Mouse (Mus musculus) cerebellum, postnatal 14 days (tissue): ENCODE data around the gene Srpr.

Source experiments
- DNase-seq, 2 experiments: peaks; one replicate each; pipeline ENCODE4 v3.0.0; 2021; ENCODE audit warnings: mixed read lengths in 2 of 2

Gene Srpr

DNA sequence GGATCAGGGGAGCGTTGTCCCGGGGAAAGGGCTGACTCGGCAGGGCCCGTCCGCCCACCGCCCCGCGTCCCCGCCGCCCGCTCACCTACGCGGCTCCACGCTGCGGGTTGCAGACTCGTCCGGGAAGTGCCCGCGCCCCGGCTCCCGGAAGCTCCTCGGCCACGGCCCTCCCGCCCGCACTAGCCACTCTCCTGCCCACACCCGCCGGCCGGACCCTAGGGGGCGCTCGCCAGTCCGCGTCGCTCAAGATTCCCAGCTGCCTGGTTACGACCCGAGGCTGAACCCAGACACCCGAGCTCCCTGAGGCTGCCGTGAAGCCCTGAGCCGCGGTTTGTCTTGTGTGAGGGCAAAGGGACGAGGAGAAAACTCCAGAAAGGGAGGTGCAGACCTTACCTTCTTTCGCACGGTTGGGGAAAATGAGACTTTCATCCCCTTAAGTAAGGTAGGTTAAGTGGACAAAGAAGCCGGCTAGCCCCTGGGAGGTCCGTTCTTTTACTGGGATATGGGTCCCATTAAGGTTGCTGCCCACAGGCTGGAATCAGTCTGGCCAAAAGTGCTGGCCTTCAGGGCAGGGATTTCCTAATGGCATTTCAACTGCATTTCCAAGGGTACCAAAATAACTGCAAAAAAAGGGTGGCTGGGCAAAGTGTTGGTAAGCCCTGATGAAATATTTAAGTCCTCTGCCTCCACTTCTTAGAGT is at the start of gene Srpr, which contains the start of gene Tirap:
Gene Srpr (plus strand): TSS at position 404 of the 700 bp plus-strand sequence.
Gene Tirap (minus strand): TSS at position 520 of the 700 bp plus-strand sequence.
- DNase-seq: peak; percentile 93 to 96

DNA sequence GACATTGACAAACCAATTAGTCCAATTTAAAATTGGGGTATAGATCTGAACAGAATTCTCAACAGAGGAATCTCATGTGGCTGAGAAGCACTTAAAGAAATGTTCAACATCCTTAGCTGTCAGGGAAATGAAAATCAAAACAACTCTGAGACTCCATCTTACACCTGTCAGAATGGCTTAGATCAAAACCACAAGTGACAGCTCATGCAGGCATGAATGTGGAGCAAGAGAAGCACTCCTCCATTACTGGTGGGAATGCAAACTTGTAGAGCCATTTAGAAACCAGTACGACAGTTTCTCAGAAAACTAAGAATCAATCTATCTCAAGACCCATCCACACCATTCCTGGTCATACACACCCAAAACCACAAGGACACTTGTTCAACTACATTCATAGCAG is 47.1 kb upstream of the Srpr start:
- no peak for DNase-seq

DNA sequence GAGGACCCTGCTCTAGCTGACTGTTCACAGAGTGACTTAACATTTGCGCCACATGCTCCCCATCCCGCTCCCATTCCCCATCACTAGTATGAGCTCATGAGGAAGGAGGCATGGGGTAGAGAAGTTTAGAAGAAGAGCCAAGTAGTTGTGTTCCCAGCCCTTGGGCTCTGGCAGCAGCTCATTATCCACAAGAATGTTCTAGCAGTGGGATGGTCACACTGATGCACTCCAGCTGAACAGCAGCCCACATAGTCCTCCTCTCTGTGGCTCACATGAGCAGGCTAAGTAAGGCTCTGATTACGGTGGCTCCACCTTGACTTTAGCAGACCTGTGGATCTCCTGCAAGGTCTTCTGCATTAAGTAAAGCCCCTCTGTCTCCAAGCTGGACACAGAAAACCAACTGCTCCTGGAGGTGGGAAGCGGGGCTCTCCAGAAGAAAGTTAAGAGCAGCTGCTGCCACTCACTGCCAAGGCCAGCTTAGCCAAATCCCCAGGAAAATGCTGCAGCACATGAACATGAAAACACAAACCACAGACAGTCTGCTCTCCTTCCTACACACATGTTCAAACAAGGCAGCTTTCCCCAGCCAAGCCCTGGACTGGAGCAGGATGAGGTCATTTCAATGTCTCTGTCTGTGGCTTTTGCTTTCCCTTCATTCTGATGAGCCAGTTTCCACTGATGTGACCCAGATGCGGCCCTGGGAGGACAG is 43.8 kb upstream of the Srpr start:
- no peak for DNase-seq

DNA sequence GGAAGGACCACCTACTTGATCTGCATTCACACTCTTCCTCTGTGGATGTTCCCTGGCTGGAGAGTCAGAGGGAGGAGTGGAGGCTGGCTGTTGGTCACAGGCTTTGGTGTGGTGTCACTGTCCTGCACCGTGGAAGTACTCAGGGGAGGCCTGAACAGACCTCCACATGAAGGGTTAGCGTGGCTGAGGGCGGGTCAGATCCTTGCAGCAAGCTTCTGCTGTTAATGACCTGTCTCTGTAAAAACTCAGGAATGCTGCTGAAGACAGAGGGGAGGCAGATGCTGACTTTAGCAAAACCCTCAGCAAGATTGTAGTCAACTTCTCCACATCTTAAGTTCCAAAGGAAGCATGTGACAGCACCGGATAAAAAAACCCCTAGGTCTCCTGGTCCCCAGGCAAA is 43.1 kb upstream of the Srpr start:
- DNase-seq: no peak

DNA sequence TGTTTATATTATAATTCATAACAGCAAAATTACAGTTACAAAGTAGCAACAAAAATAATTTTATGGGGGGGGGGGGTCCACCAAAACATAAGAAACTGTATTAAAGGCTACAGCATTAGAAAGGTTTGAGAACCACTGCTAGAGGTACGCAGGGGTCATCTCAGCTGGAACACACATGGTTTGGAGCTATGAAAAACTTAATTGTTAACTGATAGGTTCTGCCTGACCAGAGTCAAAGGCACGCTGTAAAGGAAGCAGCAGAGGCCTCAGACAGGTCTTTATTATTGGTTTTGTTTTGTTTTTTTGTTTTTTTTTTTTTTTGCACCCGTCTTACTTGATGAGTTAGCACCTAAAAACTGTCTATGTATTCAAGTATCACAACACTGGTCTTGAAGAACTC is 41.5 kb upstream of the Srpr start:
- DNase-seq: no peak

DNA sequence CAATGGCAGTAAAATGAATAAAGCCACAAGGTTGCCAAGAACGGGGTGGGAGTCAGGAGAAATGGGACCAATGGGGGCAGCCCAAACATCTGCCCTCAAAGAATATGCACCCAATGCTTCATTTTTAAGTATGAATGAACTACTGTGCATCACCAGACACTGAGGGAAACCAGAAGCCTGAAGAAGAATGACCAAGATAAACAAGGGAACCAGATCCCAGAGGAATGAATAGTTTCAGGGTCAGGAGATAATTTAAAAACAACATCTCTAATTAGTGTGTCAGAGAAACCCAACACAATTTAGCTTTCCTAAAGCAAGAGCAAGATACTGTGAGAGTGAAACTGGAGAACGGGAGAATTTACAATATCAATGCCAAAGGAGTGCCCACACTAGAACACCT is 39.3 kb upstream of the Srpr start:
- DNase-seq: no peak

DNA sequence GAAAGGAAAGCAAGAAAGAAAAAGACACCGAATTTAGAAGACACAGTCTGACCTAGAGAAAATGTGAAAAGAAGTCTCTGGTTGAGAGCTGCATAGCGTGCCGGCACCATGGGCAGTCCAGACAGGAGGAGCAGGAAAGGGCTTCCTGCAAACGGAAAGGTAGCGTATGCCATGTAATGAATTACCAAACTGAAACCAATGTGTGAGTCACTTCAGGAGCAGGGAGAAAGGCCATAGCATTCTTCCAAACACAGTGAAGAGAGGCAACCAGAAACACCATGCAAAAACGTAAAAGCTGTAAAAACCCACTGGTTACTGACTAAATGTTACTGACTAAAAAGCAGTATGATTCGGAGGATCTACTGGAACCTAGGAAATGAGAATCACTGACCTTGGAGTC is 38.3 kb upstream of the Srpr start:
- DNase-seq: peak in 1 of 2 experiments; percentile 32

DNA sequence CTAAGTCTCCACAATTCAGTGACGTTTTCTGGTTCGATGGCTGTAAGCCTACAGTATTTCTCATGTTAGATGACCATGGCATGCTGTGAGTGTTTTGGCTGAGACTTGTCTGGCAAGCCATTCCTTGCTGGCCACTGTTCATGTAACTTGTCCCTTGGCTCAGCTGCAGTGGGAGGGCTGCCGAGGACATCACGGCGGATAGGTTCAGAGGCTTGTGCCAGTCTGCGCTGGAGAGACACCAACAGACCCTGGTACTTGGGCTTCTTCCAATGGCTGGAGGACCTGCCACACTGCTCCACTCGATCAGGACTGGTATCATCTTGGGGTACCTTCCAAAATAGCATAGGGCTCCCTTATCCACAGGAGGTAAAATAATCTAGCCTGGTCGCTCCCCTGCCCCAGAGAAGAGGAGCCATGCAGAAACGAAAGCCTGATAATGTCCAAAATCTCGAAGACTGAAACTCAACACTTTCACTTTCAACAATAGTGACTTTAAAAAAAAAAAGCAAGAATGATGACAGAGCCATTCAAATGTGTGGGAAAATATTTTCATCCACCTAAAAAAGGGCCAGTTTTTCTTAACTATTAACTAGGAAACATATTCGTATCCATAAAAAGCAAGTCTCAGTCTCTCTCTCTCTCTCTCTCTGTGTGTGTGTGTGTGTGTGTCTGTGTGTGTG is 36.8 kb upstream of the Srpr start:
- peak; percentile 92 to 98 for DNase-seq

DNA sequence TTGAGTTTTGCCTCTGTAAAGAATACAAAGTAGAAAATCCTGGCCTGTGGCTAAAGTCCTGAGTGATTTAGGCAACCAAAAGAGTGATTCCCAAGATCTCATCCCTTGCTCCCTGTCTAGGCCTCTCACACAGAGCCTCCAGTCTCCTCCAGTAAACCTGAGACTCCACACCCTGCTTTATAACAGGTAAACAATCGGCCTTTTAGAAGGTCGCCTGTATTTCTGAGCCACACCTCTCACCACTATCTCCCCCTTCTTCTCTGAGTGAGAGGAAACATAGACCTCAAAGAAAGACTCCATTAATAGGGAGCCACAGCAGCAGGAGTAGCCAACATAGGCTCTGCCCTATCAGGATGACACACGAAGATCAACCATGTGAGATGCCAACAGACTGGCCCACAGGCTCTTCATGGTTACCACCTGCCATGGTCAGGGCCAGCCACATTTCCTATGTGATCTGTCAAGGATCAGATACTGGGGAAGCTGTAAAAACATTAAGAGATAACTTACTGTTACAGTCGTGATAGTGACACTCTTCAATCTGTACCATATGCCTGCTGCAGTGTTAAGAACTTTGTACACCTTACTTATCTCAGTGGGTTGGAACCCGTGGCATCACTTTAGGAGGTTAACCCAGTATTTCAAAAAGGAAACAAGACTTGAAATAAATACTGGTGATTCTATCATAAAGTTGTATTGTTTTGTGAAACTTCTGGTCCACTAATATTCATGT is 35.7 kb upstream of the Srpr start:
- DNase-seq: no peak

DNA sequence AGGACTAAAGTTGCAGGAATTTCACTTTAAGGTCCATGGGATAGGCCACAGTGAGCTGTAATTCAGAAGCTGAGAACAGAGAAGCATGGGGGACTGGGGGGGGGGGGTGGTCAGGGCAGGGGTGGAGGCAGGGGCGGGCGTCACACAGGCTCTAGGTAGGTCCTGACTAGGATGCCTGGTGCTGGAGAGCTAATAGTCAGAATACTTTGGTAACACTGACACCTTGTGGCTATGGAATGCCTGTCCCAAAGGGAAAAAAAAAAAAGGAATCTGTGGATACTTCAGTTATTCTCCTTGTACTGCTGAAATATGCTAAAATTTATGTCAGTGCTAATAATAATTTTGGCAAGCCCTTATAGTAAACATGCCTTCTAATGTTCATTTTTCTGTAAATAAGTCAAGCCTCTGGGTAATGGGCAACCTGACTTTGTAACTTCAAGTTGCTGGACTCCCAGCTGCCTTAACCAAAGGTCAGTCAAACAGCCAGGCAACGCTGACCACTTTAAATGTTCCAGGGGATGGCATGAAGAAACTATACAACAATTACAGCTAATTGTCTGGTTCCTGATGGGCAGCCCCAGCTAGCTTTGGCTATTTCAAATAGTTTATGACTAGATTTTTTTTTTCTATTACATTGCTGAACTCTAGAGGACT is 33.7 kb upstream of the Srpr start:
- DNase-seq: peak; percentile 51 to 63

DNA sequence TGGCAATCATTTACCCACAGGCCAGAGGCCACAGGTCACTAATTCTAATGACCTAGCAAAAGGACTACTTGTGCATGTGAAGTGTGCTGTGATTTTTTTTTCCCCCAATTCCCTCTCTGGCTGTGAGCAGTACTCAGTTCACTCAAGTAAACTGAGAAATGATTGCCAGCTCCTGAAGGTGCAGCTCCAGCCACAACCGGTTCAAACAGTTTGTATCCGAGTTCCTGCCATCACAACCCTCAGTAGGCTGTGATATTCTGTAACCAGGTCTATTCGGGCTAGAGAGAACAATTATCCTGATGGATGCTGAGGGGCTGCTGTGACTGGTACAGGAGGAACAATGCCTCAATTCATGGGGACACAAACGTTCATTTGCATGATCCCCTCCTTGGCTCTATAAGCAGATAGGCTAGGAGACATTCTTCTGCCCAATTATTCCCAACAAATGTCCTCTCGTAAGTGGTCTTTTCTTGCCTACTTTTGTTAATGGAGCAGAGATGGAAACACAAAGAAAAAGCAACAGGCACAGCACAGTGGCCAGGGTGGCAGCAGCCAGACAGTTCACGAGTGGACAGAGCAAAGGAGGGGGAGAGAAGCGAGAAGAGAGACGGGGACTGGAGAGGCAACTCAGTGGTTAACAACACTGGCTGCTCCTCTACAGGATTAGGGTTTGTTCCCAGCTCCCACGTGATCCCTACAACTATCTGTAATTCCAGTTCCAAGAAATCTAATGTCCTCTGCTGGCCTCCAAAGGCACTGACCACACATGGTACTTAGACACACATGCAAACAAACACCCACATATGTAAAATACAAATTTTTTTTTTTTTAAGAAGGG is 33.0 kb upstream of the Srpr start:
- no peak for DNase-seq

DNA sequence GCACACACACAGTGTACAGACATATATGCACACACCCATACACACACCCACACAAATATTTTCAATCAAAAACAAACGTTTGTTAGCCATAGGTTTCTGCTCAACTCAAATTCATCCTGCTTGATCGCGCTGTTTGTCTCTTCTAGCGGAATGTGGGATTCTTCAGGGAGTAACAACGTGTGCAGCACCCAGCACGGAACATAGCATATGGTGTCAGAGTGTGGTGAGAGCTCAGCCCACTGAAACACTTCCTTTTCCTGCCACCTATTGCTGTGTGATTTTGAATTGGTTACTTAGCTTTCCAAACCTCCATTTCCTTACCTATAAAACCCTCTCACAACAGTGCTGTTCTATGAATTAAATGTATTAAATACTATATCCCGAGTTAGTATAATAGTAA is 29.9 kb upstream of the Srpr start:
- no peak for DNase-seq

DNA sequence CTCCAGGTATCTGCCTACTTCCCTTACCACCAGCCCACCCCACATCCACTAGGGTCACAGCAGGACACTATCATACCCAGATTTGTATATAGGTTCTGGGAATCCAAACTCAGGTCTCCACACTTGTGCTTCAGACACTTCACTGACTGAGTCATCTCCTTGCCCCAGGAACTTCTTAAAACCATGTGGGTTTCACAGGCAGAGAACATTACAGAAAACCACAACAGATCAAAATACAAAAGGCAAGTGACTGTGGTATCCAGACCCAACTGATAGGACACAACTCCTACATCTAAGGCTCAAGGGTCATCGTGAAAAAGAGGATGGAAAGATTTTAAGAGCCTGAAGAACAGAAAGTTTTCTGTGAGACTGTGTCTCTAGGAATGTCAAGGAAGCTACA is 26.6 kb upstream of the Srpr start:
- DNase-seq: no peak

DNA sequence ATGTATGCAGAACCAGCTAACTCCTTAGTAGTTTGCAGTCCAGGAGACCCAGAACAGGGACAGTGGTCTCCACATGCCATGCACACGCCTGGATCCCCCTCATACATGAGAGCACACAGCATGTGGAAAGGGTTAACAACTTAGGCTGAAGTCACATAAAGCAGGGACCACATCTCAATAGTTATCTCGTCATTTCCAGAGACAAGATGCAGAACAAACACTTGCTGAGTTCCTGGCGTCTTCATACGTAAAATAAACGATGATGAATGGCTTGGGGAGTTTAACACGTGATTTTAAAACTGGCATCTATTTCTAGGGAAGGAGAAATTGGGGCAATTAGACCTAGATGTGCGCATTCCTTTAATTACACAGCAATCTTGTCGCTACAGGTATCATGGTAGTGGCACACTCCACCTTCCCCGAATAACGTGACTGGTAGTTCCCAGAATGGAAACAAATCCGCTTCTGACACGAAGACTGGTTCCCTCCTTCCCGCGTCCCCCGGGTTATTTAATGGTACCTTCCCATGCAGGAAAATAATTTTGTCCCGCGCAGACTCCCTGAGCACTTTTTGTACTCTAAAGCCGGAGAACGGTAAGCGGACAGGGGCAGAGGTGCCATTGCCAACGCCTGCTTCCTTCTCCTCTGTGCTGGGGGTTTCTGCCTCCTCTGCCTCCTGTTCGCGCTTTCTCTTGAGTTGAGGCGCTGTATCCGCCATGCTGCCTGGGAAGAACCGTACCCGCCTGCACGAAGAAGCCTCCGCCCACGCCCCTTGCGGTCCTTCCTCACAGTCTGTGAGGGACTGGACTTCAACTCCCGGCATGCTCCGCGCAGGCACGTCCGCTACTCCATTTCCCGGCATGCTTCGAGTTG is 24.5 kb upstream of the Srpr start, which contains the start of gene Dcps:
Gene Dcps (minus strand): TSS at position 811 of the 873 bp plus-strand sequence.
- DNase-seq: peak; percentile 95 to 97

DNA sequence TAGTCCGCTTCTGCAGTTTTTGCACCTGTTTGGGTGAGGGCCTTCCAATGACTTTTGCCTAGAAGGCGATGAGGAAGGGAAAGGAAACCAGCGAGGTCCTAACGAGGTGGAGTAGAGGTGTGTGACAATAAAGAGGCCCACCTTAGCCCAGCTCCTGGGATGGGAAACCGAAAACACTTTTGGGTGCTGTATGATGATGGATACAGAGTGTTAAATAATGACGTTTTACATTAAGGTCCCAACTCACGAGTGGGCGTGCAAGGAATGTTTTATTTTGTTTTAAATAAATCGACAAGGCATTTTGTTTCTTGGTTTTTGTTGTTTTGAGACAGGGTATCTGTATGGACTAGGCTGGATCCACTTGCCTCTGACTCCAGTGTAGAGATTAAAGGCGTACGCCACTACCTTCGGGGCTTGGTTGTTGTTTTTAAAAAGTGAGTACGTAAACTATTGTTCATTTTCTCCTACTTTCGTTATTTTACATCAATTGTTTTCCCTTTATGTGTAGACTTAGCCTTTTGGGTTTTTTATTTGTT is 23.8 kb upstream of the Srpr start:
- no peak for DNase-seq

DNA sequence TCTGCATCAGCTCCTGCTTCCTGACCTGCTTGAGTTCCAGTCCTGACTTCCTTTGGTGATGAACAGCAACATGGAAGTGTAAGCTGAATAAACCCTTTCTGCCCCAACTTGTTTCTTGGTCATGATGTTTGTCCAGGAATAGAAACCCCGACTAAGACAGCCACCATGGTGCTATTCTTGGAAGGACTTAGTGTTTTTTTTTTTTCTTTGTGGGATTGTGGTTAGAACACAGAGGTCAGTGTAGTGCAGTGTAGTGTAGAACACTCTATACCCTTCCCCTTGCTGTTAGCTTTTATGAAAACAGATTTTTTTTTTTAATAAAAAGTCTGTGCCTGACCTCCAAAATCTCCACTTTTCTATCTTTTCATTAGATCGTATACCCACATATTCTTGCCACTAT is 17.1 kb upstream of the Srpr start:
- DNase-seq: no peak

DNA sequence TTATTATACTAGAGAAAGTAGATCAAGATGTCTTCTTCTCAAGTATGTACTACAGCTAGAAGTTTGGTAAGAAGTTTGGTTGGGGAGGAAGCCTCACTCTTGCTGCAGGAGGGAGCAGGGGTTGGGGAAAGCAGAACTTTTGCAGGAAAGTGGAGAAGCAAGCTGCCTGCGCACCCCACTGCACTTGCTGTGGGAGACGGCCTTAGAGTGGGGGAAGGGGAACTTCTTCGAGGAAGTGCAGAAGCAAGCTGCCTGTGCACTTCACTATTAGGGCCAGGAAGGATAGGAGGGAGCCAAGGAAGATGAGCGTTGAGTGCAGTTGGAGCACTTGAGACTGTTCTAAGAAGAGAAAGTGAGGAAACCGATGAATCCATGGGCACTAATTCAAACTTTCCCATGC is 16.6 kb upstream of the Srpr start:
- DNase-seq: no peak

DNA sequence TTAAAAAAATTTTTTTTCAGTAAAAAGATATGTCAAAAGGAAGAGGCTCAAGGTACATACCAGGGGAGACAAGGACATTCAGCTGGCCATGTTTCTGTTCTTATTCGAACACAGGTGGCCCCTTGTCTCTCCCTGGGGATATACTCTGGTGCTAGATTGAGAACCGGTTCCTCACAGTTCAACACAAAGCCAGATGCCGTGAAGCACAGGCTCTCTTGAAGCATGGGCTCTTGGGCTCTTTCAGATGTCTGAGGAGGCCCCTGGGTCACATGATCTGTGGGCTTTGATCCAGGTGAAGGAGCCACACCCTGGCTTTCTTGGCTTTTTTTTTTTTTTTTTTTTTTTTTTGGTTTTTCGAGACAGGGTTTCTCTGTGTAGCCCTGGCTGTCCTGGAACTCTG is 13.5 kb upstream of the Srpr start:
- no peak for DNase-seq

DNA sequence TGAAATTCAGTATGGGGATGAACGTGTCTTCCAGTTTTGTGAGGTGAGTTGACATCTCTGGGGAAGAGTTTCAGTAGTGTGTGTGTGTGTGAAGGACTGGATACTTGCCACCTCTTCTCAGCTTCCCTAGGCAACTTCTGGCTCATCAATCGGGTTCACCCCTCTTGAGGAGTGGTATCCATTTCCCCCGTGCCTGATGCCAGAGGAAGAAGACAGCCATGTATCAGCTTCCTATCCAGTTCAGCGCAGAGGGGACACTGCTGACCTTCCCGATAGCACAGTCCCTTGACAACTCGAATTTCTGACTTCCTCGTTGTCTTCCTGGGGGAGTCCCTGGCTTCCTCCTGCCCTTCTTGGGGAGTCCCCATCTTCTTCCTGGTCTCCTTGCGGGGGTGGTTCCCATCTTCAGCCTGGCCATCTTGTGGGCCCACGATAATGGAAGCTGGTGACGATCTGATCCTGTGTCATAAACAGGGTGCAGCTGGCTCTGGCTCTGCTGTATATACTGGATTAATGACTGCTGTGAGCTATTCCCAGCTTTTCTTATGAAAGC is 12.5 kb upstream of the Srpr start:
- DNase-seq: no peak

DNA sequence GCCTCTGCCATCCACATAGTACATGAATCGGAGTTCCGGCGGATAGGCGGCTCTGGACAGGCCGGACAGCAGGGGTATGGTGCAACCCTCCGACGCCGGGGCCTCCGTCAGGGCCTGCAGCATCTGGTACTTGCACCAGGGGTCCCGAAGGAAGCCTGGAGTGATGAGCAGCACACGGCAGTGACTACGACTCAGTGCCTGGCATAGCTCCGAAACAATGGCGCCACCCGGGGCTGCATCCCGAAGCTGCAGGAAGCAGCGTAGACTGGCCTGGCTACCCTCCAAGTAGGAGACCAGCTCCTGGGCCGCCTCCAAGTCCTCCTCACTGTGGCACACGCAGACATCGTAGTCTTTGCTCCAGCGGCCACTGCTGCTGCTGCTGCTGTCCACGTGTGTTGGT is 11.3 kb upstream of the Srpr start:
- DNase-seq: peak; percentile 65 to 76
